Mouse (Mus musculus) embryonic stem cell, embryonic (primary cell): Measurements from ENCODE around the gene Efna2.

ENCODE experiments used
- CTCF ChIA-PET, 4 experiments: fragments of 300-600 bp in 2 of 4; fragments of 350-600 bp in 2 of 4; sonication (Branson Sonifier 250); formaldehyde crosslinking; loops; one replicate each; lab custom pipeline; 2022; ENCODE audit warnings: inconsistent platforms in 2 of 4; lab: Charles Lee
- POLR2A ChIA-PET, 4 experiments: fragments of 300-600 bp in 2 of 4; fragments of 350-600 bp in 2 of 4; sonication (Branson Sonifier 250); formaldehyde crosslinking; loops; one replicate each; lab custom pipeline; 2022; ENCODE audit warnings: antibody characterized with exemption in 4 of 4, inconsistent platforms in 1 of 4; lab: Charles Lee

The Efna2 gene

DNA sequence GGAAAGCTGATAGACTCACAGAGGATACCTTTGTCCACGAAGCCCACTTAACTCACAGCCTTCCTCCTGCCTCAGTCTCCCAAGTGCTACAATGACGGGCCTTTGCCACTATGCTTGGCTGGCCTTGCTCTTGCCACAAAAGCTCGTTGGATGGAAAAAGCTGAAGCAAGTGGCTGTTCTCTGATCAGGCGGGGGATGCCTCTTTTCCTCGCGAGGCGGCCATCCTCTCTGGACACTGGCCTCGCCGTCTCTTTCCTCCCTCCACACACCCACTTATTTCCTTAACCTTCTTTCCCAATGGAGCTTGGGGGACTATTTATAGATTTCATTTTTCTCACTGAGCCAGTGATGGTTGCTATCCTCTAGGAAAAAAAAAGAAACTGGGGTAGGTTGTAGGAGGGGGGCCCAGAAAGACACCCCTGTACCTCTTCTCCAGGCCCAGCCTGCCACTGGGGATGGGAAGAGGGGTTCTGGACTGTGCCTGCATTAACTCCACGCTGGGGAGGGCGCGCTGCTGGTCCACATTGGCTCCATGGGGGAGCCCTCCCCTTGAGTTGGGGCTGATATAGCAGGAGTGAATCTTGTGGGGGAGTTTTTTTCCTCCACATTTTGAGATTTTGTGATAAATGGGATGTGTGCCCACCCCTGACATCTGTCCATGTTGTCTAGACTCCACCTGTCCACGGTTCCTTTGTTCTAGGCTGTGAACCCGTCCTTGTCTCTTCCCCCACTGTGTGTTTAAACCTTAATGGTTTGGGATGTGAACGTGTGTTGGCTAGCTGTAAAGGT, 21.9 kb upstream of the Efna2 start:
- CTCF ChIA-PET, result interaction anchor here in 3 of 4 experiments (0.6 to 1.3 kb wide), 4 partner anchors 10 to 94 kb away, joined by 4 to 5 read pairs (median 4); no protein-coding TSS in a partner anchor
- POLR2A ChIA-PET, result interaction anchor here (0.7 to 16.3 kb wide), 25 partner anchors 6 to 299 kb away, joined by 3 to 321 read pairs (median 6); partner anchors contain the start of genes 1600002K03Rik (in 2 of the 4), Cirbp (in 2 of the 4), Midn (in 2 of the 4) and Cbarp (in 1 of the 4)

DNA sequence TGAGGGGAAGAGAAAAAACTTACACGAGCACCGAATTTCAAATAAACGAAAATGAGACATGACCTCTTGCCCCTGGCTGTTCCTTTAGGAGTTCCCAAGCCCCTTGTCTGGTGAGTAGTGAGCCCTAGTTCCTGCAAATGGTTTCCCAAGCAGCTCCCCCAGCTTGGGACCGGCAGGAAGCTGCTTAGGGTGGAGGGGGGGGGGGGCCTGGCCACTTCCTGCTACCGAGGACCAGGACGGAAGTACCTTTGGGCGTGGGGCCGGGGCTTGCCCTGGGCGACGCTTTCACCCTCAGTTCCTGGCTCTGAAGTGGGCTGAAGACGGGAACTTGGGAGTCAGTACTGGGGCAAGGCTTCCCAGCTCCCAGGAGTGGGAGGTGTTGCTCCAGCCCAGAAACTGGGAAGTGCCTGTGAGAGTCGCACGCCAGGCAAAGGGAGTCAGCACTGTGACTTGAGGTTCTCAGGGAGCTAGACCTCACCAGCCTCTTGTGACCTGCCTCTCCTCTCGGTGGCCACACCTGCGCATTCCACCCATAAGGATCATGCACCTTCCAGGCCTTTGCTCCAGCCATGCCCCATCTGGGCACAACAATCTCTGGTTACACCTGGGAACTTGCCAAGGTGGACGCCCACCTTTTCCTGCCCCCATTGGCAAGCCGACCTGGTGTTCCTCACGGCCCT, 20.8 kb upstream of the Efna2 start:
- CTCF ChIA-PET, result interaction anchor here in 3 of 4 experiments (0.6 to 3.5 kb wide), 14 partner anchors 9 to 510 kb away, joined by 3 to 19 read pairs (median 4); partner anchors contain the start of genes Stk11 (in 1 of the 3) and Tmem259 (in 1 of the 3)
- POLR2A ChIA-PET, result interaction anchor here (0.6 to 16.3 kb wide), 44 partner anchors 7 to 304 kb away, joined by 3 to 321 read pairs (median 6); partner anchors contain the start of genes 1600002K03Rik (in 3 of the 4), Dazap1 (in 2 of the 4), Gamt (in 2 of the 4) and Midn (in 2 of the 4)

DNA sequence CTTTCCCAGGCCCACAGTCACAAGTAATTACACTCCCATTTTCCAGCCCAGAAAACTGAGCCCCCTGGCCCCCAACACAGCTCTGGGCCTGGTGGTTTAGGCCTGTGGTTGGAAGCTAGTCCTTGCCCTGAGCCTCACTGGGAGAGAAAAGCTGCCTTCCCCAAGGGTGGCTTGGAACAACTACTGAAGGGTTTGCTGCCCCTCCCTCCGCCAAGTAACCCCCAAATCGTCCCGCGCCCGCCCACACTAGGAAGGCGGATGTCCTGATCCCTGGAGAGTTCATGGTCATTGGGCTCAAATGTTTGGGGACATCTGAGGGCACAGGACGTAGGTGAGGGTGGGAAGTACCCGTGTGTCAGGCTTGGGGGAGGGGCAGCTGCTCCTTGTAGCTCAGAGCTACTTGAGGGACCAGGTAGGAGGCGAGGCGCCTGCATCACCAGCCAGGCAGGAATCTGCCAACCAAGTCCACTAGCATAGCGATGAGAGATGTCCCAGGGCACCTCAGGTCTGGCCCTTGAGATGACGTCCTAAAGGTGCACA, 20.2 kb upstream of the Efna2 start:
- ChIA-PET CTCF (interaction anchor here in 3 of 4 experiments (0.5 to 3.5 kb wide), 28 partner anchors 8 to 499 kb away, joined by 3 to 19 read pairs (median 4); partner anchors contain the start of genes Stk11 (in 1 of the 3), Tmem259 (in 1 of the 3) and Wdr18 (in 1 of the 3)), POLR2A (interaction anchor here (0.6 to 16.3 kb wide), 80 partner anchors 8 to 545 kb away, joined by 3 to 321 read pairs (median 4); partner anchors contain the start of genes 1600002K03Rik (in 3 of the 4), Med16 (in 3 of the 4), Midn (in 3 of the 4) and Tmem259 (in 3 of the 4))

DNA sequence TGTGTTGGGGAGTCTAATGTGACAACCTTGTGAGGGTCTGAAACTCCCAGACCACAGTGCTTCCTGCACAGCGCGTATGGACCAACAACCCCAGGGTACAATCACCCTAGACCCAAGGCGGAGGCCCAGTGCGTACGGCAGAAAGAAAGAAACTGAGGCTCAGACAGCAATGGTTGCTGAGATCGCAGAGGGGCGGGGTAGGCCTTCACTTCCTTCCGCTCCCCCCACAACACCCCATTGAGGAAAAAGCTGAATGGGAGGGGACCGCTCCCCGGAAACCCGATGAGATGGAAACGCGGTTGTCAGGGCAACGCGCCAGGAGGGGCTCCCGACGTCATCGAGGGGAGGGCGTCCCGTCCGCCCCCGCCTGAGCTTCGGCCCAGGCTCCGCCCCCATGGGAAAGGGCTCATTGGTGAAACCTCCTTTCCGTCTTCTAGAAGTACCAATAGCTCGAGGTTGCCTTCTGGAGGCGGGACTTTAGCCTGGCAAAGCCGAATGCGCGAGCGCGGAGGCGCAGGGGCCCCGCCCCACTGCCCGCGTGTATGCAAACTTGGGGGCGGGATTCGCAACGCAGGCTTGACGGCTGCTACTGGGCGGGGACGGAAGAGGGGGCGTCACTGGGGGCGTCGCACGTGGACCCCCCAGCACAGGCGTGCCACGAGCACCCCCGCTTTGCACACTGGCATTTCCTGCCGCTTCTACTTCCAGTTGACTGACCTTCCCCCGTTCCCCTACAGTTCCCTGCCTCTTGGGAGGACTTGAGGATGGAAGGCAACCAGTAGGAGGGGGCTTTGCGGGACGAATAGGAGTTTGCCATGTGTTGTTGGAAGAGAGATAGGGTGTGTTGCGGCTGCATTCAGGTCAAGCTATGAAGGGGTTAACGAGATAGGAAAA, 19.5 kb upstream of the Efna2 start:
- ChIA-PET POLR2A (interaction anchor here (0.6 to 16.3 kb wide), 79 partner anchors 8 to 544 kb away, joined by 3 to 321 read pairs (median 4); partner anchors contain the start of genes 1600002K03Rik (in 3 of the 4), Med16 (in 3 of the 4), Midn (in 3 of the 4) and Rps15 (in 3 of the 4)), CTCF (interaction anchor here in 3 of 4 experiments (0.5 to 3.5 kb wide), 26 partner anchors 8 to 499 kb away, joined by 3 to 19 read pairs (median 4); partner anchors contain the start of genes Mum1 (in 1 of the 3), Stk11 (in 1 of the 3), Tmem259 (in 1 of the 3) and Wdr18 (in 1 of the 3))

DNA sequence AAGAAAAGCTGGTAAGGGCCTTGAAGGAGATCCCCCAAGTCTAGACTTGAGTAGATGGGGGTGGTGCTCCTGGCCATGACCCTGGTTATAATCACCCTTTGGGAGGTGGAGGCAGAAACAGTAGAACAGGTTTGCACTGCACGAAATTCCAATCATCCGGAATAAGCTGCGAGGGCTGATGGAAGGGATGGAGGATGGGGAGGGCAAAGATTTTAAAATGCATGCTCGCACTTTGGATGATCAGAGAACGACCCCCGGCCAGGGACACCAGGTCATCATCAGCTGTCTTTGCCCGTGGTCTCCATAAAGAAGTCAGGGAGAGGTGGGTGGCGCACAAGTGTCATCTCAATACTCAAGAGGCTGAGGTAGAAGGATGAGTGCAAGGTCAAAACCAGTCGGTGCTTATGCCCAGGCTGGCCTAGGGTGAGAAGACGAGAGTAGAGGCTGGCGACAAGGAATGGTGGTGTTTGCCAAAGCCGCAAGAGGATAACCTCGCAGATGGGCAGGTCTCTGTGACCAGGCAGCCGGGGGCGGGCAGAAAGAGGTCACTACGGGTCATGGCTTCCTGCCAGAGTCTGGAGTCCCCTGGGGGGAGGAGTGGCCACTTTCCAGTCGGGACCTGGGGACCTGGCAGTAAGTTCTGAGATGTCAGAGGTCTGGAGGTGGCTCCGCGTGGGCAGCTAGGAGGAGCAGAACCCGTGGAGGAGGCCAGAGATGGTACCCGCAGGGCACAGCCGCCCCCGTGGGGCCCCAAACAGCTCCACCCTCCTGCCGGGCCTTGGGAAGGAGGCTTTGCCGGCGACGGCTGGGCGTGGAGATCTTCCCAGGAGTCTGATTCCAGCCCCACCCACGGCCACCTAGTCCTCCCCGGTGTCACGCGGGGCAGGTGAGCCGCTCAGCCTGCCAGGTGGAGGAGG, 18.6 kb upstream of the Efna2 start:
- CTCF ChIA-PET, result interaction anchor here in 3 of 4 experiments (0.6 to 3.5 kb wide), 15 partner anchors 7 to 268 kb away, joined by 3 to 19 read pairs (median 5); partner anchors contain the start of genes Mum1 (in 1 of the 3), Tmem259 (in 1 of the 3) and Wdr18 (in 1 of the 3)
- POLR2A ChIA-PET, result interaction anchor here (0.5 to 16.3 kb wide), 55 partner anchors 7 to 461 kb away, joined by 3 to 321 read pairs (median 5); partner anchors contain the start of genes Midn (in 3 of the 4), 1600002K03Rik (in 2 of the 4), Cbarp (in 2 of the 4) and Dazap1 (in 2 of the 4)

DNA sequence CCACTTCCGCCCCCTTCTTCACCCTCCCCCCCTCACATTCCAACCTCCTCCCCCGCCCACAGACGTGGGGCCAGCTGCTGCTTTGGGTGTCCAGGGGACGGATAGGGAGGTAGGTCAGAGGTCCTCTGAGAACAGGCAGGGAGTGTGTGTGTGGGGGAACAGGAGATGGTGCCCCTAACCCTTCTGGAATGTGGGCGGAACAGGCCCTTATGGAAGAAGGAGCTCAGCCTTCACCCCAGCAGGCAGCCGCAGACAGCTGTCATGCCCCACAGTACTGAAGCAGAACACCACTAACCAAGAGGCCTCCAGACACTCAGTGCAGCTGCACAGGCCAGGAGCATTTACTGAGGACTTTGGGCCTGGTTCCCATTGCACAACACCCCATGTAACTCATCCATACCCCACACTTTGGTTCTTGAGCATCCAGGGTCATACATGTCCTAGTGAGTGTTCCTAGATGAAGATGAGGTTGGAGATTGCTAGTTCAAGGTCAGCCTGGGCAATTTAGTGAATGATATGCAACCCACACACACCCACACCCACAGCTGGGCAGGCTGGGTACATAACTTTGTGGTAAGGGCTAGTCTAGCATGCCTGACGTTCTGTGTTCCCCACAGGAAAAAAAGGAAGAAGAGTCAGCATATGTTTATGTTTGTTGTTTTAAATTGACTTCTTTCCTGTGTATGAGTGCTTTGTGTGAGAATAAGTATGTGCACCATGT, 17.6 kb upstream of the Efna2 start:
- ChIA-PET POLR2A (interaction anchor here in 3 of 4 experiments (0.6 to 16.3 kb wide), 22 partner anchors 8 to 308 kb away, joined by 3 to 321 read pairs (median 4); partner anchors contain the start of genes Midn (in 3 of the 3), 1600002K03Rik (in 2 of the 3), Ptbp1 (in 2 of the 3) and Cbarp (in 1 of the 3)), CTCF (interaction anchor here in 3 of 4 experiments (0.6 to 3.5 kb wide), 5 partner anchors 13 to 576 kb away, joined by 3 to 19 read pairs (median 4); no protein-coding TSS in a partner anchor)

DNA sequence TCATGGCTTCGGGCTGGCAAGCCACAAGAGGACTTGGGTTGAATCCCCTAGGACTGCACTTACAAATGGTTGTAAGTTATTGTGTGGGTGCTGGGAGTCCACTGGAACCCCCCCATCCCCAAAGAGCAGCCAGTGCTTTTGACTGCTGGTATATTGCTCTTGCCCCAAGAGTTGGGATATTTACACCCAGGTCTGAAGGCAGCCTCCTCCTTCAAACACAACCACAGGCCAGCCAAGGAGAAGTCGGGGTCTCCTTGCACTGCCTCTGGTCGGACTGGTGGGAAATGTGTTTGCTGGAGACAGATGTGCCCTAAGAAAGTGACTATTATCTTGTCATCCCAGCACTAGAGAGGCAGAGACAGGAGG, 17.1 kb upstream of the Efna2 start:
- CTCF ChIA-PET, result interaction anchor here in 2 of 4 experiments (0.9 to 3.5 kb wide), 3 partner anchors 13 to 19 kb away, joined by 3 to 19 read pairs (median 3); no protein-coding TSS in a partner anchor
- POLR2A ChIA-PET, result interaction anchor here in 3 of 4 experiments (0.6 to 16.3 kb wide), 16 partner anchors 7 to 308 kb away, joined by 3 to 321 read pairs (median 4); partner anchors contain the start of genes Midn (in 3 of the 3), 1600002K03Rik (in 2 of the 3), Ptbp1 (in 2 of the 3) and Cirbp (in 1 of the 3)

DNA sequence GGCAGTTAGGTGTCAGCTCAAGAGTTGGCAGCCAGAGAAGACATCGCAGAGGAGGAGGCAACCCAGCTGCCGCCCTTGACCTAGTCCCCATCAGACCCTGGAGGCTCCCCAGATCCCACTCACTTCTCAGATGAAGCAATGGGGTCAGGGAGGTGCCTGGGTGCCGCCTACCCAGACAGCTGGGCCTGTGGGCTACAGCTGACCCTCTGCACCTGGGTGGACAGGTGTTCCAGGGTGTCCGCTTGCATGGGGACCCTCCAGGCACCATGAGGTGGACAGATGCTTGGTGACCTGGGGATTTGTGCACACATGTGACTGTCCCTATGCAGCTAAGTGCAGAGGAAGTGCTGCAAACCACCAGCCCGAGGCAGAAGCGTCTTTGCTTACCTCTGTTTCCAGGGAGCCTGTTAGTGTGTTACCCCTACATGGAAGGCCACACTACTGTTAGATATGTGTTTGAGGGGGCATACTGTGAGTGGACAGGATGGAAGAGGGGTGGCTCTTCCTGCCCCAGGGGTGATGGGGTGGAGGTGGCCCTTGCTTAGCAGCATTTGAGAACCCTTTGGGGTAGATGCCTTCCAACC, 16.5 kb upstream of the Efna2 start:
- POLR2A ChIA-PET, result interaction anchor here in 3 of 4 experiments (0.6 to 16.3 kb wide), 5 partner anchors 10 to 322 kb away, joined by 3 to 321 read pairs (median 4); partner anchors contain the start of genes Midn (in 3 of the 3) and 1600002K03Rik (in 1 of the 3)
- CTCF ChIA-PET, result interaction anchor here in 3 of 4 experiments (1.0 to 3.2 kb wide), 3 partner anchors 10 to 20 kb away, joined by 3 to 98 read pairs (median 3); partner anchors contain the start of genes 1600002K03Rik (in 1 of the 3) and Midn (in 1 of the 3)

DNA sequence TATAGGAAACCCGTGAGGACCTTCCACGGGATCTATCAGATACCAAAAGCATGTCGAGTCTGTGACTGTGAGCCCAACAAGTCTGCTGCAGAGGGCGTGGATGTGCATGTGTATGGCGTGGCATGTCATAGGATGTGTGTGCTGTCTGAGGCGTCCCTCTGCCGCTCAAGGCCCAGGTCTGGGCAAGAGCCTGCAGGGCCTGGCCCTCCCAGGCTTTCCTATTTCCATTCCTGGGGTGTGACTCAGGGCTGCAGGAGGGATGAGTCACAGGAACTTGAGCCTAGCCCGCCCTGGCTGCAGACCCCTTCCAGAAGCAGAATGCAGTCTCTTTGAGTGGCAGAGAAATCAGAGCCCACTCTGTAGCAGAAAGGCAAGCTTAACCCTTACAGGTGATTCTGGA, 15.6 kb upstream of the Efna2 start:
- CTCF ChIA-PET, result interaction anchor here (0.6 to 3.2 kb wide), 16 partner anchors 9 to 1409 kb away, joined by 3 to 98 read pairs (median 6); partner anchors contain the start of genes 1600002K03Rik (in 1 of the 4), Med16 (in 1 of the 4), Midn (in 1 of the 4) and Stk11 (in 1 of the 4)

DNA sequence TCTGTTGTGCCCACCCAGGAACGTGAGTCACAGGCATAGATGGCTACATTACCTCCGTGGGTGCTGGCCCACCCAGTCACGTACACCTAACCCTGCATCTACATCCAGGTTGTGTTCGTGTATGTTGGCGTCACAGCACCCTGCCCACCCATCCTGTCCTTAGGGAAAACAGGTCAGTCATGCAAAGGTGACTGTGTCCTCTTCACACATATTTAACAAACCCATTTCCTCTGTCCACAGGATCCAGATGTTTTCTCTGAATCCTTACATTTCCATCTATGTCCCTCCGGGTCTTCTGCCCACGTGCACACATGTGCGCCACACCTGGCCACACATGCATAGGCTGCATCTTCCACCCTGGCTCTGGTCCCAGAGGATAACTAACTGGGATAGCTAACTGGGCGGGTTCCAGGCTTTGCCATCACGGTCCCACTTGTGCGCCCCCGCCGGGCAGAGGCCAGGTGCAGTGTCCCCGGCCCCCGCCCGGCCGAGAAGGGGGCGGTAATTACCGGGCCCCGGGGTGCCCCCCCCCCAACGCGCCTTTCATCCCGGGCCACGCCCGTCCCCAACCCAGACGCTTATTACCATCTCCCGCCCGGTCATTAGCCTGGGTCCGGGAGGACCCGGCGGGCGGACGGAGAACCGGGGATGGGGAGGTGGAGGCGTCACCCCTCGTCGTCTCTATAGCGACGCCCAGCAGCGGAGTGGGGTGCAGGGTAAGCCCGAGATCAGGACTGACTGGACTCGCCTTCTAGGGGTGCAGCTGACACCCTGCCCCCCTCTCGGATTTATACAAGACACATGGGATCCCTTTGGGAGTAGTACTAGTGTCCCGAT, 14.9 kb upstream of the Efna2 start:
- ChIA-PET POLR2A (interaction anchor here in 3 of 4 experiments (0.6 to 16.3 kb wide), 53 partner anchors 8 to 578 kb away, joined by 3 to 321 read pairs (median 4); partner anchors contain the start of genes Midn (in 3 of the 3), Rps15 (in 3 of the 3), 1600002K03Rik (in 2 of the 3) and Cbarp (in 2 of the 3)), CTCF (interaction anchor here (0.5 to 3.2 kb wide), 80 partner anchors 8 to 1408 kb away, joined by 3 to 98 read pairs (median 4); partner anchors contain the start of genes Tmem259 (in 3 of the 4), Wdr18 (in 3 of the 4), Cnn2 (in 2 of the 4) and Midn (in 2 of the 4))

More for the DNA sequence above, 15.6 kb upstream of the Efna2 start:
- POLR2A ChIA-PET, result interaction anchor here in 3 of 4 experiments (0.7 to 16.3 kb wide), 17 partner anchors 7 to 179 kb away, joined by 3 to 321 read pairs (median 6); partner anchors contain the start of genes Midn (in 3 of the 3), 1600002K03Rik (in 2 of the 3), Rps15 (in 2 of the 3) and Gpx4 (in 1 of the 3)

DNA sequence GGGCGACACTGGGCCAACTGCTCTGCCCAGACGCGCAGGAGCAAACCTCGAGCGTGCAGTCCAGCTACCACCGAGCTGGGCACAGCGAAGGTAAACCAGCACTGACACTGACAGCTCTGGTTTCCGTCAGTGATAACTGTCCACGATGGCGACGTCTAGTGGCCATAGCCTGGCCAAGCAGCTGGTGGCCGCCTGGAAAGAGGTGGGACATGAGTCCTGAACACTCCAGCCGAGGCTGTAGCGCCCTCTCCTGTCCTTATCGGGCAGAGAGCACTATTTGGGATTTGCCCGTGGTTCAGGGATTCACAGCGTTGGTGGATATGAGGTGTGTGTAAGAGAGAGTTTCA, 14.3 kb upstream of the Efna2 start:
- CTCF ChIA-PET, result interaction anchor here (0.5 to 3.2 kb wide), 79 partner anchors 9 to 503 kb away, joined by 3 to 98 read pairs (median 4); partner anchors contain the start of genes Tmem259 (in 3 of the 4), Wdr18 (in 3 of the 4), Cnn2 (in 2 of the 4) and Midn (in 2 of the 4)
- POLR2A ChIA-PET, result interaction anchor here in 3 of 4 experiments (0.6 to 16.3 kb wide), 53 partner anchors 9 to 577 kb away, joined by 3 to 321 read pairs (median 4); partner anchors contain the start of genes Midn (in 3 of the 3), Cbarp (in 2 of the 3), Dazap1 (in 2 of the 3) and Rps15 (in 2 of the 3)
